Mouse (Mus musculus) ES-Bruce4 (cell line): ENCODE results near the gene Ehbp1l1. TPM values are rescaled to one million over a fixed set of nuclear protein-coding genes. Genes with fewer than 3 reads are reported as not detected.

Source experiments
- H3K27ac ChIP-seq: 2 replicates; pipeline ENCODE4 v1.5.1; 2012; ENCODE audit warnings: low read length, inconsistent platforms; ENCODE audit not compliant: insufficient read depth
- H3K27me3 ChIP-seq: 2 replicates; pipeline ENCODE4 v1.6.1; 2012; ENCODE audit warnings: mild to moderate bottlenecking, low read length, inconsistent platforms; ENCODE audit not compliant: control insufficient read depth, poor library complexity, insufficient read depth, severe bottlenecking
- H3K36me3 ChIP-seq: 2 replicates; pipeline ENCODE4 v1.6.1; 2012; ENCODE audit warnings: inconsistent platforms, mild to moderate bottlenecking, low read length, moderate library complexity; ENCODE audit not compliant: control insufficient read depth, poor library complexity, insufficient read depth, severe bottlenecking
- H3K4me1 ChIP-seq: one replicate; pipeline ENCODE4 v1.8.1; 2011; ENCODE audit warnings: low read length; ENCODE audit not compliant: control insufficient read depth, insufficient read depth
- H3K4me3 ChIP-seq: 2 replicates; pipeline ENCODE4 v1.5.1; 2011; ENCODE audit warnings: low read depth, mild to moderate bottlenecking, low read length
- H3K9ac ChIP-seq: 2 replicates; pipeline ENCODE4 v1.6.1; 2012; ENCODE audit warnings: low read depth, mild to moderate bottlenecking, inconsistent platforms; ENCODE audit not compliant: poor library complexity, severe bottlenecking
- H3K9me3 ChIP-seq: replicated peaks from 2 replicates; pipeline ENCODE4 v1.6.1; 2012; ENCODE audit warnings: mild to moderate bottlenecking, low read length, inconsistent platforms; ENCODE audit not compliant: control insufficient read depth, poor library complexity, insufficient read depth, severe bottlenecking
- CTCF ChIP-seq: IDR thresholded peaks from one replicate; pipeline ENCODE4 v1.8.1; 2011; ENCODE audit warnings: low read depth, low read length
- EP300 ChIP-seq: IDR thresholded peaks from 2 replicates; pipeline ENCODE4 v1.6.1; 2011; ENCODE audit warnings: low read depth, low read length; ENCODE audit not compliant: insufficient read depth
- POLR2A ChIP-seq: IDR thresholded peaks from one replicate; pipeline ENCODE4 v1.8.1; 2011; ENCODE audit warnings: low read length; ENCODE audit not compliant: insufficient read depth
- polyA plus RNA-seq: library from polyadenylated mRNA; stranded (reverse); fragments of >200 nt; gene quantifications from 2 replicates; pipeline ENCODE4 v1.2.4, GENCODE M21; 2011; ENCODE audit warnings: low read depth; ENCODE audit not compliant: missing spikeins, insufficient read depth, insufficient read length

Ehbp1l1 gene
- polyA plus RNA-seq, 1 experiment: 4.3 TPM

GRCm38 (mm10) chr19:5729444-5729815, 3.3 kb upstream of the Ehbp1l1 start, which contains the start of gene Fam89b:
Gene Fam89b (minus strand): TSS chr19:5729653.
- Histone ChIP-seq H3K4me1 (no peaks in the 10 kb centered on the region), H3K36me3 (no peaks in the 10 kb centered on the region), H3K27ac (no peak within 1 kb of the TSS), H3K4me3 (peak within 1 kb of the TSS; percentile 91), H3K9ac (peak within 1 kb of the TSS; percentile 95), H3K9me3 (no peaks in the 10 kb centered on the region), H3K27me3 (no peaks in the 10 kb centered on the region)
- TF ChIP-seq EP300 (no peak), POLR2A (peak; percentile 74), CTCF (no peak)

GRCm38 (mm10) chr19:5728631-5729443, 2.7 kb upstream of the Ehbp1l1 start:
- no peaks in the 10 kb centered on the region for H3K4me1 ChIP-seq

GRCm38 (mm10) chr19:5727701-5728100, 1.6 kb upstream of the Ehbp1l1 start:
- H3K9me3 ChIP-seq: no peaks in the 10 kb centered on the region
- peak; percentile 97 for TF ChIP-seq CTCF
- peak; percentile 56; the same call in 1 of the 2 replicates for TF ChIP-seq EP300
- no peak for TF ChIP-seq POLR2A
- peak overlapping the region; percentile 20; the same call in 1 of the 2 replicates for H3K4me3 ChIP-seq
- no peak overlapping the region for H3K9ac ChIP-seq
- no peak overlapping the region for H3K27ac ChIP-seq
- H3K4me1 ChIP-seq: no peaks in the 10 kb centered on the region
- H3K27me3 ChIP-seq: no peaks in the 10 kb centered on the region
- H3K36me3 ChIP-seq: no peaks in the 10 kb centered on the region

More at GRCm38 (mm10) chr19:5728631-5729443, 2.7 kb upstream of the Ehbp1l1 start:
- no peak for TF ChIP-seq EP300
- TF ChIP-seq POLR2A: no peak
- no peak for TF ChIP-seq CTCF
- peak overlapping the region; percentile 91 for H3K4me3 ChIP-seq
- no peaks in the 10 kb centered on the region for H3K36me3 ChIP-seq
- H3K9ac ChIP-seq: peak overlapping the region; percentile 95
- H3K27ac ChIP-seq: no peak overlapping the region
- H3K9me3 ChIP-seq: no peaks in the 10 kb centered on the region
- H3K27me3 ChIP-seq: no peaks in the 10 kb centered on the region

GRCm38 (mm10) chr19:5726961-5727578, 953 bp upstream of the Ehbp1l1 start:
- no peak for TF ChIP-seq EP300
- no peak for TF ChIP-seq CTCF
- TF ChIP-seq POLR2A: no peak
- Histone ChIP-seq H3K4me1 (no peaks in the 10 kb centered on the region), H3K36me3 (no peaks in the 10 kb centered on the region), H3K9ac (no peak overlapping the region), H3K4me3 (no peak overlapping the region), H3K9me3 (no peaks in the 10 kb centered on the region), H3K27ac (no peak overlapping the region), H3K27me3 (no peaks in the 10 kb centered on the region)

- H3K9ac ChIP-seq: peak overlapping the region; percentile 48; the same call in 1 of the 2 replicates
Measured at GRCm38 (mm10) chr19:5725029-5725707, 949 bp downstream of the Ehbp1l1 start.

More at GRCm38 (mm10) chr19:5725029-5725707, 949 bp downstream of the Ehbp1l1 start:
- no peaks in the 10 kb centered on the region for H3K9me3 ChIP-seq
- H3K27ac ChIP-seq: no peak overlapping the region
- H3K4me3 ChIP-seq: 0 out of 2 replicates have a peak overlapping the region, but pooled peaks have one; percentile 69
- TF ChIP-seq EP300: no peak
- no peak for TF ChIP-seq CTCF
- TF ChIP-seq POLR2A: no peak
- H3K36me3 ChIP-seq: no peaks in the 10 kb centered on the region
- H3K4me1 ChIP-seq: no peaks in the 10 kb centered on the region
- H3K27me3 ChIP-seq: no peaks in the 10 kb centered on the region
